Mouse (Mus musculus): ENCODE results near the gene 6030458C11Rik. TPM values are rescaled to one million over a fixed set of nuclear protein-coding genes. Genes with fewer than 3 reads are reported as not detected.

6030458C11Rik gene
- total and polyA plus RNA-seq, 3 experiments = 17.5 to 38.3 (median 30.6) TPM

DNA sequence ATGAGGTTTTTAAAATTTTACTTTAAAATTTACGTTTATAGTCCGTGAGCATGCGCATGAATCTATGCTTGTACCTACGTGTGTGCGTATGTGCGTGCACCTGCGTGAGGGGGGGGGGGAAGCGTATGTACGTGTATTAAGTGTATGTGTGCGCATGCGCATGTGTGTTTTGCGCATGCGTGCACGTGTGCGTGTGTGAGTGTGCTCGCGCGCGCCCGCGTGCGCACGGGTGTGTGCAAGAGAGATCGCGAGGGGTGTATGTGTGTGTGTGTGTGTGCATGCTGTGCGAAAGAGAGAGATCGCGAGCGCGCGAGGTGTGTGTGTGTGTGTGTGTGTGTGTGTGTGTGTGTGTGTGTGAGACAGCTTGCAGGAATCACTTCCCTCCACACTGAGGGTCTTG lies 8.9 kb upstream of the 6030458C11Rik start:
- H3K79me2 ChIP-seq (replicated peaks; ENCODE audit: control insufficient read depth, extremely low read depth, insufficient read depth, poor library complexity, severe bottlenecking) = no peaks in the 10 kb centered on the region
- no peaks in the 10 kb centered on the region for H3K27me3 ChIP-seq (replicated peaks)
- TF ChIP-seq ZKSCAN1 (IDR thresholded peaks at IDR 0.05; ENCODE audit: borderline replicate concordance, low read depth, low read length) = no peak
- TF ChIP-seq SMC3 (IDR thresholded peaks at IDR 0.05; ENCODE audit: low read depth, low read length) = no peak
- no peak for TF ChIP-seq RAD21 (IDR thresholded peaks at IDR 0.05; ENCODE audit: low read depth, low read length)
- no peak for TF ChIP-seq MXI1 (IDR thresholded peaks at IDR 0.05; ENCODE audit: low read depth, low read length)
- no peak for TF ChIP-seq JUND (conservative IDR thresholded peaks at IDR 0.05; ENCODE audit: low read depth, low read length)
- no peak for TF ChIP-seq E2F4 (IDR thresholded peaks at IDR 0.05; ENCODE audit: insufficient replicate concordance, low read depth, low read length)
- TF ChIP-seq CHD1 (IDR thresholded peaks at IDR 0.05; ENCODE audit: low read depth, low read length) = no peak
- no peak for TF ChIP-seq ZC3H11A (IDR thresholded peaks at IDR 0.05; ENCODE audit: low read depth, low read length)
- no peak for TF ChIP-seq USF2 (conservative IDR thresholded peaks at IDR 0.05; ENCODE audit: low read depth, low read length)
- no peak for TF ChIP-seq EP300 (IDR thresholded peaks at IDR 0.05; ENCODE audit: low read length)
- TF ChIP-seq TCF12 (IDR thresholded peaks at IDR 0.05; ENCODE audit: low read depth, low read length) = no peak
- DNase-seq (ENCODE audit: extremely low read depth) = no peak
- dilution Hi-C loops (cut with MboI; ENCODE audit: extremely low pct_ligation_motif_present, extremely low pct_unique_long_range_greater_than_20kb, low sequenced_read_pairs) = no loop called here
- peaks cover 64 to 76% of the 10 kb centered on the region in 2 experiments for H3K36me3 ChIP-seq (replicated peaks in 1 of 2; ENCODE audit: control insufficient read depth in 1 of 2, insufficient read depth in 1 of 2, low read length in 1 of 2)
- no peak overlapping the region for H3K4me2 ChIP-seq (ENCODE audit: insufficient read depth, low read depth, poor library complexity, severe bottlenecking)
- in situ Hi-C loops (cut with MboI; ENCODE audit: low pct_ligation_motif_present, low pct_unique_long_range_greater_than_20kb, low sequenced_read_pairs) = no loop called here
- H3K27ac ChIP-seq (ENCODE audit: insufficient read depth, low read depth) = no peak overlapping the region
- H3K4me3 ChIP-seq (replicated peaks in 1 of 3; ENCODE audit: low read depth in 2 of 3, low read length in 2 of 3, poor library complexity in 1 of 3) = no peak overlapping the region
- no peaks in the 10 kb centered on the region for H3K4me1 ChIP-seq (ENCODE audit: control insufficient read depth in 1 of 2, insufficient read depth in 2 of 2)
- H3K9ac ChIP-seq (ENCODE audit: insufficient read depth, low read depth) = no peak overlapping the region
- H3K9me3 ChIP-seq (replicated peaks; ENCODE audit: low read length) = no peaks in the 10 kb centered on the region

DNA sequence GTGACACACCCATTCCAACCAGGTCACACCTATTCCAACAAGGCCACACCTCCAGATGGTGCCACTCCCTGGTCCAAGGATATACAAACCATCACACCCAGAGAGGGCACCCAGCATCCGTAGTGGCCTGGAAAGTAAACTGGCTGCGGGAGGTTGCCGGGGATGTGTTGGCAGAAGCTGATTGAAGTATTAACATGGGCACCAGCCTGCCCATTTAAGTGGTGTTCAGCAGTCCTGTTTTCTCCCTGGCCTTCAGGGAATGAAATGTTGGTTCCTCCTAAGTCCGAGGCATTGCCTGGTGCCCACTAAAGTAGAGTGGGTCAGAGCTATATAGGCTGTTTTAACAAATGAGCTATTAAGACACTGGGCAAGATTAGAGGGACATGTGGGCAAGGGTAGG lies 8.2 kb upstream of the 6030458C11Rik start:
- H3K4me2 ChIP-seq (ENCODE audit: insufficient read depth, low read depth, poor library complexity, severe bottlenecking) = no peak overlapping the region
- H3K9me3 ChIP-seq (replicated peaks; ENCODE audit: low read length) = no peaks in the 10 kb centered on the region
- in situ Hi-C loops (cut with MboI; ENCODE audit: low pct_ligation_motif_present, low pct_unique_long_range_greater_than_20kb, low sequenced_read_pairs) (no loop called here), dilution Hi-C loops (cut with MboI; ENCODE audit: extremely low pct_ligation_motif_present, extremely low pct_unique_long_range_greater_than_20kb, low sequenced_read_pairs) (no loop called here)
- no peak overlapping the region for H3K27ac ChIP-seq (ENCODE audit: insufficient read depth, low read depth)
- TF ChIP-seq ELF1 (IDR thresholded peaks at IDR 0.05; ENCODE audit: low read depth, low read length) (no peak), PAX5 (IDR thresholded peaks at IDR 0.05; ENCODE audit: low read length) (no peak), BHLHE40 (IDR thresholded peaks at IDR 0.05; ENCODE audit: low read depth, low read length) (no peak), USF1 (IDR thresholded peaks at IDR 0.05; ENCODE audit: low read depth, low read length) (no peak), ZMIZ1 (IDR thresholded peaks at IDR 0.05; ENCODE audit: low read depth, low read length) (no peak), ETS1 (conservative IDR thresholded peaks at IDR 0.05; ENCODE audit: low read depth, low read length) (no peak), GABPA (IDR thresholded peaks at IDR 0.05; ENCODE audit: insufficient replicate concordance, low read depth, low read length) (no peak), IRF4 (IDR thresholded peaks at IDR 0.05; ENCODE audit: low read depth, low read length) (no peak), ZNF384 (IDR thresholded peaks at IDR 0.05; ENCODE audit: low read depth, low read length) (no peak)
- H3K9ac ChIP-seq (ENCODE audit: insufficient read depth, low read depth) = no peak overlapping the region
- H3K27me3 ChIP-seq (replicated peaks) = no peaks in the 10 kb centered on the region
- no peaks in the 10 kb centered on the region for H3K4me1 ChIP-seq (ENCODE audit: control insufficient read depth in 1 of 2, insufficient read depth in 2 of 2)
- H3K36me3 ChIP-seq (replicated peaks in 1 of 2; ENCODE audit: control insufficient read depth in 1 of 2, insufficient read depth in 1 of 2, low read length in 1 of 2) = peaks cover 64 to 75% of the 10 kb centered on the region in 2 experiments
- no peaks in the 10 kb centered on the region for H3K79me2 ChIP-seq (replicated peaks; ENCODE audit: control insufficient read depth, extremely low read depth, insufficient read depth, poor library complexity, severe bottlenecking)
- no peak overlapping the region for H3K4me3 ChIP-seq (replicated peaks in 1 of 3; ENCODE audit: low read depth in 2 of 3, low read length in 2 of 3, poor library complexity in 1 of 3)
- DNase-seq (ENCODE audit: extremely low read depth) = no peak

Data from CH12.LX (cell line).